Mouse (Mus musculus) spleen, adult 18-20 months (tissue): ENCODE results near the gene Gm973.
A peak's percentile ranks its signal among the peaks of the same experiment; 100 is the strongest.

Source experiments
- DNase-seq, 2 experiments: peaks; one replicate each; pipeline ENCODE4 v3.0.0; 2022; ENCODE audit warnings: mixed read lengths in 2 of 2

Gm973 gene

GRCm38 (mm10) chr1:59548486-59548885 is 32.4 kb downstream of the Gm973 start:
- no peak for DNase-seq

DNA sequence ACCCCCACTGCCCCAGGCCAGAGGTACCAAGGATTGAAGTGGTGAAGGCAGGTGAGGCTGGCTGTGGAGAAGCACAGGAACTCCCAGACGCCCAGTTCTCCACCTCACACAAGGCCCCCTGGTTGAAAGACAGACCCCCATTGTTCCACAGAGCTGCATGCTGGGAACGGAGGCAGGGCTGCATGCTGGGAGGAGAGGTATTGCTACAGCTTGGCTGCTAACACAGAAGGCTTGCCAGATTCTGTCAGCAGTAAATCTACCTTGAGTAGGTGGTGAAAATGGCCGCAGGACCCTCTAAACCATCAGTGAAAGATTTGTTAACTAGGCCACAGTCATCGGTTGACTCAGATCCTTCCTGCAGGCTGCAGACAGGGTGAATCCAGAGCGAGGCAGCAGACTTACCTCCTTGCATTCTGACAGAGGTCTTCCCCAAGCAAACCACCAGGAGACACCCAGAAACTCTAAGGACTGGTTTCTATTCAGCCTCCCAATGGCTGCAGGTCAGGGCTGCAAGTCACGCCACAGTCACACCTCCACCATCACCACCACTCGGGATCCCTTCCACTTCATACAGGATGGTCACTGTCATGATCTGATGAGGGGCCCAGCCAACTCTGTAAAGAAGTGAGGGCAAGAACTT is 33.1 kb downstream of the Gm973 start:
- no peak for DNase-seq

DNA sequence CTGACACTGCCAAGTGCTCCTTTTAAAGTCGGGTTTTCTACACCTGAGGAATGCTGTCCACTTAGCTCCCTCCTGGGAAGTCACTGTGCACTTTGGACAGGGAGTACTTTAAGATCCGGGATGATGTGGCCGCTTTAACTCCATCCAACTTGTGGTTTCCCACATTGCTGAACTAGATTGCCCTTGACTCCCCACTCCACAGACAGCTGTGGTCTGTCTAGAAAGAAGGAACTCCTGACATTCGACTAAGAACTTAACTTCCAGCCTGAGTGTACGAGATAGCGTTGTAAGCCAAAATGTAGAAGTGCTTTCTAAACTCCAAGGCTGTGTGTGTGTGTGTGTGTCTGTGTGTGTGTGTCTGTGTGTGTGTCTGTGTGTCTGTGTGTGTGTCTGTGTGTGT is 34.2 kb downstream of the Gm973 start:
- DNase-seq, result no peak

- no peak for DNase-seq
Measured at GRCm38 (mm10) chr1:59550996-59551395, 34.9 kb downstream of the Gm973 start.

DNA sequence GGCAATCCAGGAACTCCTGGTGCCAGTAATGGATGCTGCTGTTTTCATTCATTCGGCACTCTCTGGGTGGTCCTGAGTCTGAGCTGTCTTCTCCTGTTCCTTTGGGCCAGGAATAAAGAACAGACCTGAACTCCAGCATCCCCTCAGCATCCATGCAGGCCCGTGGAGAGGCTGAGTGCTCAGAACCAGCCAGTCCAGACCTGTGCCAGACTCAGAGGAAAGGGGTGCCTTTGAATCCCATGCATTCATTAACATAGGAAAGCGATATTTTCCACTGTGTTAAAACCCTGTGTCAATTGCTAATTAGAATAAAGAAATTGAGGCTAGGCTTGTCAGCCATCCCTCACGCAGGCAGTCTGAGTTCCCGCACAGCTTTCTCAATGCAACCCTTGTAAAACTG is 37.6 kb downstream of the Gm973 start:
- no peak for DNase-seq

- no peak for DNase-seq
Measured at GRCm38 (mm10) chr1:59563581-59563980, 47.5 kb downstream of the Gm973 start.

- DNase-seq, result no peak
Measured at GRCm38 (mm10) chr1:59565804-59566203, 49.7 kb downstream of the Gm973 start.

DNA sequence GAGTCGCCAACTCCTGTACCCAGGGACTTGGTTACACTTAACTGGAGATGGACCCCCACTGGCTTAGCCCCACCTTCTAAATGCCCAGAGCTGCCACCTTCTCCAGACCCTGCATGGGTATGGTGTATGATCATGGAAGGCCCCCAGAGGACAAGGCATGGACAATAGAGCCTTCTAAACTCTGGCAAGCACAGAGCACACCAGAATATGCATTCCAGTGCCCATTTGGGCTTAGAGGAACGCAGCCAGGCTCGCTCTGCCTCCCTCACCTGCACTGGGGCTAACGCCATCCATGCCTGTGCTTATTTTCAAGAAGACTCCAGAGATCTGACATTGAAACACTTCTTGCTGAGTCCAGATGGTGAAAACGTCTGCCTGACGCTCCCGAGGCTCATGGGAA is 50.2 kb downstream of the Gm973 start:
- DNase-seq, result no peak

- DNase-seq, result no peak
Measured at GRCm38 (mm10) chr1:59566926-59567325, 50.9 kb downstream of the Gm973 start.

DNA sequence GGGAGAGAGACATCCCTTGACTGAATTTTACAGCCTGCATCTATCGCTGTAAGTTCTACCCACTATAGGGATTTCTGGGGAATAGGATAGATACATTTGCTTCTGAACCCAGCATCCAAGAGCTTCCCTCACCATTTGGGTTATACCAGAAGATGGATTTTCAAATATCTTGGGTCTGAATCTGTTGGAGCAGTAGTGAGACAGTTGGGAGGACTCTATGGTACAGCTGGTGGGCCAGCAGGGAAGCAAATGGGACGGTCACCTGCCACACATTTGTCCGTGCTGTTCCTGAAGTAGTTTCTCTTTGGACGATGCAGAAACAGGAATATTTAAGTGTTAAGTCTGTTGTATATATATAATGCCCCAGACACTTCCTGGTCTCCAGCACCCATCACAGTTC is 51.5 kb downstream of the Gm973 start:
- DNase-seq, result no peak

- DNase-seq, result no peak
Measured at GRCm38 (mm10) chr1:59568283-59568682, 52.2 kb downstream of the Gm973 start.

DNA sequence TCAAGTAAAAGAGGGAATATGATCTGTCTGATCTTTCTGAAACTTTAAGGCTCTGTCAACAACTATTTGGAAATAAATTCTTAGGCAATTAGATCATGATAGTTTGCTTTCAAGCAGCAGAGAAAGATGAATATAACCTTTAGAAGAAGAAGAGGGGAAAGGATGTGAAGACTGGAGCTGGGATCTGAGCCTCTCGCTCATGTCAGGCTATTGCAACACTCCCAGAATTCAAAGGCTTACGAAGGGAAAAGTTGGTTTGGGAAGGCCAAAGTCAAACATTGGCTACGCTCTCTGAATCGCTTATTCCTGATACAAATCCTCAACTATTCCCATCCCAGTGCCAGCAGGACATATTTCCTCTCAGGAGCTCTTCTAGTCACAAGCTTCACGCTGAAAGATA is 53.2 kb downstream of the Gm973 start:
- no peak for DNase-seq

DNA sequence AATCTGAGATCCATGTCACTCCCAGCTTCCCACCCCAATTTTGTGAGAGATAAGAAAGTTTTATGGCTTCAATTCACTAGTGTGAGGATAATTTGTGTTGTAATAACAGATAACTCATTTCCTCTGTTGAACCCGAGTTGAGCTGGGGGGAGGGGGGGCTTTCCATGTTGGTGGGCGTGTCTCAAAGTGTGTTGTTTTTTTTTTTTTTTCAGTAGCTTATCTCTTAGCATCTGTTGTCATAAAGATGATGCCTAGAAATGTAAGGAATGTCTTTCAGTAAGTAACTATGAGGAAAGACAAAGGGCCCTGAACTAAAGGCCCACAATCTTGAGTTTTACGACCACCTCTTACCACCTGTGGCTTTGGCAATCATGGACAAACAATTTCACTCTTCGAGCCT is 54.7 kb downstream of the Gm973 start:
- DNase-seq, result no peak

GRCm38 (mm10) chr1:59571502-59571901 is 55.4 kb downstream of the Gm973 start:
- DNase-seq, result no peak

GRCm38 (mm10) chr1:59573843-59574242 is 57.8 kb downstream of the Gm973 start:
- DNase-seq, result no peak

GRCm38 (mm10) chr1:59574262-59575187 is 58.5 kb downstream of the Gm973 start:
- no peak for DNase-seq

GRCm38 (mm10) chr1:59578770-59579169 is 62.7 kb downstream of the Gm973 start:
- no peak for DNase-seq

DNA sequence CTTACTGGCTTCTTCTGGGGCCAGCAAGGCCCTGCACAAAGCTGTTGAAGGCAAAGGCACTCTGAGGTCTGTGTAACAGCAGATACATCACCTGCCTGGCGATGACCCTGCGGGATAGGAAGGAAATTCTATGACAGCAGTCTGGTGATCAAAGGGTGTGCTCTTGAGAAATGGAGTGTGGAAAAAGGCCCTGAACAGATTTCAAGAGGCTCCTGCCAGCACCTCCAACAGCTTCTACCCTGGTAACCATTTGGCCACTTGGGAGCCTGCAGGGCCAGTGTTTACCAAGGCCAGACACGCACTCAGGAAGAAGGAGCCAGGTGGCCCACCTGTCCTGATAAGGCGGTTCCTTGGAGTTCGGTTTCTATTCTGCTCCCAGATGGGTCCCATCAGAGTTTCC is 63.3 kb downstream of the Gm973 start:
- DNase-seq, result no peak

DNA sequence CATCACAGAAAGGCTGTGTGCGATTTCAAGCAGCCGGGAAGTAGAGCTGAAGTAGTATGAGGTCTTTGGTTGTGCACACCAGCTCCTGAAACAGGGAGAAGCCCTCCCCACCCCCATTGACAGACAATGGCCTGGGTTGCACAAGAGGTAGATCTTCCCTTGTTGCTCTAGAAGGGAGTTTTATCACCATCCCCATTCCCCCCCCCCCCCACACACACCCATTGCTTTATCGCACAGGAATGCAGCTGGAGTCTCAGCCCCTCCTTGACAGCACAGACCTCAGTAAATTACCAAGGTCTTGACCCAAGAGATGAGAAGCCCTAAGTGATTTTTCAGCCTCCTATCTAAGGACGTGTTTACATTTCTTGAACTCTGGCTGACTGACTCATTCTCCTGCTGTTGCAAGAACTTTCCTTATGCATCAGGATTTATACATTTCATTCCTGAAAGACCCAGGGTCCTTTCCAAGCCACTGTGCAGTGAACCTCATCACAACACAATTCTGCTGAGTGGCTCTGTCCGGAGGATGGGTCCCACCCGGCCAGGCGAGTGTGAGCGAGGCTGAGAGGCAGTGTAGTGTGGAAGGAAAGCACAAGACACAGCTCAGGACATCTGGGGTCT is 64.2 kb downstream of the Gm973 start:
- DNase-seq, result no peak

- no peak for DNase-seq
Measured at GRCm38 (mm10) chr1:59580880-59581279, 64.8 kb downstream of the Gm973 start.

DNA sequence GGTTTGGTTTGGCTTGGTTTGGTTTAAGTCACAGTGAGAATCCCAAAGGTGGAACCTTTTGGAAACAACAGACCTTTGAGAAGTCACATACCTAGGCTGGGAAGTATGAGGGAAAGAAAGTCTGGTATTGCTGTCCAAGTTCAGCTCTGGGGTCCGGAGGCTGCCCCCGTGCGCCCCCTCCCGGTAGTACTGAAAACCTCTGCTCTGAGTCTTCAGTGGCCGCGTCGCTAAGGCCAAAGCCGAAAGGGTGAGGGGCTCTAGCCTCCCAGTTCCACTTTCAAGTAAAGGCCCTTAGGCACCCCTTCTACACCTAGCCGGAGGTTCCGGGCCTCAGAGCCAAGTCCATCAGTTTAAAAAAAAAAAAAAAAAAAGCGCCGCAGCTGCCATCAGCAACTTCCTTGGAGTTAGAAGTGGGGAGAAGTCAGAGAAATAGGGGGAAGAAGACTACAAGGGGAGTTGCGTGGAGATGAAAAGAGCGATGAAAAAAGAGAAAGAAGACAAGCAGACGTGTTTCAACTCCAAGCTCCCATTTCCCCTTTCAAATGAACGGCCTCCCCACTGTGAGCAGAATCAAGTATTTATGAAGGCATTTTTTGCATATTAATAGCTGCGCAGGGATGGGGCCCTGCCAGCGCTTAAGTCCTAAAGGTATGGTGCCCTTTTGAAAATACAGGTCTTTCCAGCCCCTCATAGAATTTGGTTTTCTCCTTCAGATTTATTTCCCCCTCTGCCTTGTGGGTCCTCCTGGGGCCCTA is 68.8 kb downstream of the Gm973 start:
- peak; percentile 23 to 70 for DNase-seq

DNA sequence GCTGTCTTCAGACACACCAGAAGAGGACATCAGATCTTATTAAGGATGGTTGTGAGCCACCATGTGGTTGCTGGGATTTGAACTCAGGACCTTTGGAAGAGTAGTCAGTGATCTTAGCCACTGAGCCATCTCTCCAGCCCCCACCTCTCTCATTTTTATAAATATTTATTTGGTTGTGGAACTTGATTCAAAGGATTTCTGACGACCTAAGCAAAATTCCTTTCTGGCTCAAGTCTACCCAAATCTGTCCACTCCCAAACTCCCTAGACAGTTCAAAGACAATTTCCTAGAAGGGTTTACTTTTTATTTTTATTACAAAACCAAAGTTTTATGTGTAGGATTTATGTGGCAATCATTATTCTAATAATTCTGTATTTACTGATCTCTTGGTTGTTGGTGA is 73.2 kb downstream of the Gm973 start:
- no peak for DNase-seq

- DNase-seq, result no peak
Measured at GRCm38 (mm10) chr1:59592359-59592758, 76.3 kb downstream of the Gm973 start.
